Mouse (Mus musculus): ENCODE measurements around the gene Lhfp.
"Not testable (repeated sequence)": the region's sequence is repeated elsewhere in the genome, so short reads cannot be mapped to it uniquely, and the experiment has no call there.

Lhfp gene

GRCm38 (mm10) chr3:53212599-53212998, 171.3 kb downstream of the Lhfp start:
- no peak for DNase-seq (ENCODE audit: low spot score in 2 of 2)

DNA sequence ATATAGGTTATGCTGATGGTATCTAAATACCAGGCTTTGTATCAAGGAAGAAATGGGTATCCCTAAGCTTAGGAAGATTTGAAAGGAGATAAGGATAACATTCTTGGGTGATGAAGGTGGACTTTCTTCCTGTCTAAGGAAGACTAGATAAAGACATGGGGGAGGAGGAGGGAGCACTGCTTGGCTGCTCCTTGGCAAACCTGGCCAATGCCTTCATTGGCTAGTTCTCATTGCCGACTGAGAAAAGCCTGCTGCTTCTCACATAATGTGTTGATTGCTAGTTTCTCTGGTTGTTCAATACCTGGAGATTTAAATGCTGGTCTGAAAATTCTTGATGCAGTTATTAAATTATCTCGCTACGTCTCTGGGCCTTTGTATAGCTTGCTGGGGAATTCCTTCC, 172.0 kb downstream of the Lhfp start:
- DNase-seq (ENCODE audit: low spot score in 2 of 2) = no peak

- DNase-seq (ENCODE audit: low spot score in 2 of 2) = no peak
These were observed 172.5 kb downstream of the Lhfp start for GRCm38 (mm10) chr3:53213746-53214271.

- DNase-seq (ENCODE audit: low spot score in 2 of 2) = no peak
These were observed 173.1 kb downstream of the Lhfp start for GRCm38 (mm10) chr3:53214386-53214785.

- DNase-seq (ENCODE audit: low spot score in 2 of 2) = no peak
These were observed 176.4 kb downstream of the Lhfp start for GRCm38 (mm10) chr3:53217697-53218096.

- DNase-seq (ENCODE audit: low spot score in 2 of 2) = no peak
These were observed 180.4 kb downstream of the Lhfp start for GRCm38 (mm10) chr3:53221531-53222272.

- DNase-seq (ENCODE audit: low spot score in 2 of 2) = no peak
These were observed 182.8 kb downstream of the Lhfp start for GRCm38 (mm10) chr3:53224141-53224540.

GRCm38 (mm10) chr3:53225774-53226173, 184.4 kb downstream of the Lhfp start:
- no peak for DNase-seq (ENCODE audit: low spot score in 2 of 2)

GRCm38 (mm10) chr3:53226223-53226622, 184.9 kb downstream of the Lhfp start:
- DNase-seq (ENCODE audit: low spot score in 2 of 2) = no peak

- DNase-seq (ENCODE audit: low spot score in 2 of 2) = no peak
These were observed 186.5 kb downstream of the Lhfp start for GRCm38 (mm10) chr3:53227866-53228265.

DNA sequence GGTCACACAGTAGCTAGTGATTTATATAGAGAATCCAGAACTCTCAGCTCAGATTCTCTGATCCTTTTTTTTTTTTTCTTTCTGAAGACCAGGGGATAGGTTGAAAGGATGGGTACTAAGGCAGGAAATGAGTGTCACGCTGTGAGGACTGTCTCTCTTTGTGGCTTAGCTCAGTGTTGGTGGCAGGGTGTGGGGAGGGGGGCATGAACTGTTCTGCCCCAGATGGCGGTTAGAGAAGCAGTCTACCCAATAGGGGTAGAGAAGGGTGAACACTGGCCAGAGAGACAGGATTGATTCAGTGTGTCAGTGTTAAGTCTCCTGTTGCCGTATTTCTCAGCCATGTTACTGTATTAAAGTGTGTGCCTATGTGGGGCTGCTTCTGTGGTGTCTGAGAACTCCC, 189.2 kb downstream of the Lhfp start:
- DNase-seq (ENCODE audit: low spot score in 2 of 2) = no peak

DNA sequence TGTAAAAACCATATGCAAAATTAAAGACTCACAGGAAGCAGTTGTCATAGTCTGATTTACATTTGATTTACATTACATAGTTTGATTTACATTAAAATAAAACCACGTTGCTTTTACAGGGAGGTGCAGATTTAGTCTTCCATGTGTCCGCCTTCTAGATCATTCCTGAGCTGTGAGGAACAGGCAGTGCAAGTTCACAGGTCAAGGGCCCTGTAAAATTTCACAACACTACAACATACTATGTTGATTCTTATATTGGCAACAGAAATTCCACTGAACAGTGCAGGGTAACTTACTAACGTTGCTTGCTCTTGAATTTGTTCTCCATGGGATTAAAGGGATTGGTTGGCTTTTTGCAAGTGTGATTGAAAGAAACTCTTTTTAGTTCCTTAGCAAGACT, 189.8 kb downstream of the Lhfp start:
- no peak for DNase-seq (ENCODE audit: low spot score in 2 of 2)

DNA sequence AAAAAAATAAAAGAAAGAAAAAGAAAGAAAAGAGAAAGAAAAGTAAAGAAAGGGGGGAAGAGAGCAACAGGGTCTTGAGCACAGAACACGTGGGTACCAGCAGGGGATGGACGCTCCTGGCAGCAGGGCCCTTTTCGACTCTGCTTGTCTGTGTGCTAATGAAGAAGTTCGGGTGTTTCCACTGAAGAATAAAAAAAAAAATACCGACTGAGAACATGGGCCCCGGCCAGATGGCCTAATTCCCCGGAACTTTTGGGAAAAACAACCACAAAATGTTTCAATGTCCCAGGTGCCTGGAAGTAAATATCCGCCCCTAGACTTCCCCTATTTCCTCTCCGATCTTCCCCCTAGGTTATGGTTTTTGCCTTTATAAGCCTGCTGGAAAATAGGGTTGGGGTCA, 191.1 kb downstream of the Lhfp start:
- not testable (repeated sequence) for DNase-seq (ENCODE audit: low spot score in 2 of 2)

- DNase-seq (ENCODE audit: low spot score in 2 of 2) = no peak
These were observed 193.4 kb downstream of the Lhfp start for GRCm38 (mm10) chr3:53234689-53235088.

DNA sequence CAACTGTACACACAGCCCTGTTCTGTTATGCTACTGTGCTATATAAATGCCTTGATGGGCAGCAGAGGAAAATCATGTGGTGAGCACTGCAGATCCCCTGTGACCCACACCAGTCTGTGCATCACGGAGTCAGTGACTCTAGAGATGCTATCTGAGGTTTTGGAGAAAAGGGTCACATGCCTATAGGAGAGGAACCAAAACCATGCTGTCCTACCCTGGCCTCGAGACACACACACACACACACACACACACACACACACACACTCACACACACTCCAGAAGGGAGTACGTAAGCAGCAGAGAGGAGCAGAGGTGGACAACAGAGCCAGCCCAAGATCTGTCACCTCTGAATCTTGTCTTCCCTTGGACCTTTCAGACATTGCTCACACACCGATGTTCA, 195.1 kb downstream of the Lhfp start:
- DNase-seq (ENCODE audit: low spot score in 2 of 2) = no peak

DNA sequence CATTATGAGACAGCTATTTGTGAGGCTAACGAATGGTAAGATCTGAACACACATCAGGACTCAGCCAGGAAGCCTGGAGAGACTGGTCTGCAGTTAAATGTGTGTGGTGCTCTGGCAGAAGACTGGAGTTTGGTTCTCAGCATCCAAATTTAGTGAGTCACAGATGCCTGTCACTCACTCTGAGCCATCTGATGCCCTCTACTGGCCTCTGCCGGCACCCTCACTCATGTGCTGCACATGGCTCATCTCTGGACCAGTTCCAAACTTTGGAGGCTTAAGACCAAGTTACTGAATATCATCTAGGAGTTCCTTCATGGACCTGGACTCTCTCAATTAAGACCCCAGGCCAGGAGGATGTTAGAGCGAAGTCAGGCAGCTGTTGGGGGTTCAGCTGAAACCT, 198.8 kb downstream of the Lhfp start:
- no peak for DNase-seq (ENCODE audit: low spot score in 2 of 2)

DNA sequence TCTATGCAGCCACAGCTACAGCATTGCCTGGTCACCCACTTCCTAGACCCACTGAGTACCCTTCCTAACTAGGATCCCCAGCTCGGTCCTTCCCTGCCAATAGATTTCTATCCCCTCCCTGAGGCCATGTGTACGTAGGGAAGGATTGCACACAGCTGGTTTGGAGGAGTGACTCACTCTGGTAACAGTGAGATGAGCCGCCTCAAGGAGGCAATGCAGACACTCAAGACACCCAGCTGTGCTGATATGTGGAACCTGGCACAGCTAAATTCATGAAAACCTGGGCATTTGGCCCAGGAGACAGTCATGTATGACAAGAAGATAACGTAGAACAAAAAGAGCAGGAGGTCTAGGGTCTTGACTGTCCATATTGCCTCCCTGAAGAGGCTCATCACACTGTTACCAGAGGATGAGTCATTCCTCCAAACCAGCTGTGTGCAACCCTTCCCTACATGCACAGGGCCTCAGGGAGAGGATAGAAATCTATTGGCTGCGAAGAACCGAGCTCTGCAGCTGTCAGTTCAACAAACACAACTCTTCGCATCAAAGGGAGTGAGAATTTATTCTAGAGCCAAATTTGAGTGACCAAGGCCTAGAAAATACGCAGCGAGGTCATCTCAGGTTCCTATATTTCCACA, 204.4 kb downstream of the Lhfp start:
- DNase-seq (ENCODE audit: low spot score in 2 of 2) = no peak

DNA sequence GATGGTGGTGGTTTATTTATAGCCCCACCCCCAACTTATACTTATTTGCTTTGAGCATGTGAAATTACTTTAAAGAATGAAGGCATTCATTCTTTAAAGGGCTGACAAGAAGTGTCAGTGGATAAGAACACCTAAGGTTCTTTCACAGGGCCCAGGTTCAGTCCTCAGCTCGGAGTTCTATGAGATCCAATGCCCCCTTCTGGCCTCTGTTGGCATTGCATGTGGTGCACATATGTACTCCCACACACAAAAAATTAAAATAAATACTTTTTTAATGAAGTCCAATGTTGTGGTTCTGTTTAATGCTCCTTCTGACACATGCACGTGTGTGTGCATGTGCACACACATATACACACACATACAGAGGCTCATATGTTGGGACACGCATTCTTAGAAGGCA, 205.8 kb downstream of the Lhfp start:
- peak in 1 of 2 experiments; percentile 24 for DNase-seq (ENCODE audit: low spot score in 2 of 2)

DNA sequence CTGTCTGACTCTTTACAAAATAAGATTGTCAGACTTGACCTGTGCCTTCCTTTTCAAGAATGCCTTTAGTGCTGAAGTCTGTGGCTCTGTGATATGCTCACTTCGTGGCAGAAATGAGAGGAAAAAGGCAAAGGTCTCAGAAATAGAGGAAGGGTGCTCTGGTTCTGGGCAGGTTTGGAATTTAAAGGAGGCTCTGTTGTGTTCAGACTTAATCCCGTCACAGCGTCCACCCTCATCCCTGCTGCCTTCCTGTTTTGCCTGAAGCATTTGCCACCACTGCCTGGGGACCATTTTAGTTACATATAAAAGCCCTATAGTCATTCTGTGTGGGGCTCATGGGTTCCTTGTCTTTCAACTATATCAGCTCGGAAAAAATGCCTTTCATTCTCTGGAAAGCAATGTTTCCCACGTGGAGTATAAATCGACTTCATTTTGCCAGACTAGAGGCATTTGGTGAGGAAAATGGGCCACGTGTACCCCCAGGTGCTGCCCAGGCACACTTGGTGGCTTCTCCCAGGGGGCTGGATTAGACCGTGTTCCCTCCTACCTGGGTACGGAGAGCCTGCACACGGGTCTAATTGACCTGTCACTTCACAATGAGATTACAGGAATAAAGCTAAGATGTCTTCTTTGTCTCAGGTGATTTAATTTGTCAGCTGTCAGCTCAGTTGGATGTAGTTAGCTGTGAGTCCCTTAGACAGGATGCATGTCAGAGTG, 207.0 kb downstream of the Lhfp start:
- DNase-seq (ENCODE audit: low spot score in 2 of 2) = no peak

GRCm38 (mm10) chr3:53252556-53252955, 211.2 kb downstream of the Lhfp start:
- no peak for DNase-seq (ENCODE audit: low spot score in 2 of 2)

DNA sequence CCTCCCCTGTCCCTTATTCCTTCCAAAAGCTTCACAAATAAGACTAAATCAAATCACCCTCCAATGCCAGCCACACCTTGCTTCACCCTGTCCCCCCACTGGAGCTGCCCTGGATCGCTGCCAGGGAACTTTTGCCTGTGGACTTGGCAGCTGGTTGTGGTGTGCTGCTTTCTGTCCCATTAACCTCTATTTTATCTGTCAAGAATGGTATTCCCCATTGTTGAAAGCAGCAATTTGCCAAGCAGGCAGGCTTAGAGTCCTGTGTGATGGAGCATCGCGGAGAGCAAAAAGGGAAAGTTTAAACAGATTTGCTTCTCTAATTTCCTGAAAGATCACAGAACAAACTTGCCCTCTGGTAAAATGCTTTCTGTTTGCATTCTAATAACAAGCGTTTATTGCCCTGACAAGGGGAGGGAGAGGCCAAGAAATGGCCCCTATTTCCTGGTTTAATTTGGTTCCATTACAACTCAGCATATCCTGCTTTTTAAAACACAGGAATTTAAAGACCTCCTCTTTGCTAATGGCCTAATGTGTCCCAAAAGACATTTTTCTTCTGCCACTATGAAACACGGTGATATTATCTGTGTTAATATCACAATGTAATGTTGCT, 212.0 kb downstream of the Lhfp start:
- DNase-seq (ENCODE audit: low spot score in 2 of 2) = no peak

DNA sequence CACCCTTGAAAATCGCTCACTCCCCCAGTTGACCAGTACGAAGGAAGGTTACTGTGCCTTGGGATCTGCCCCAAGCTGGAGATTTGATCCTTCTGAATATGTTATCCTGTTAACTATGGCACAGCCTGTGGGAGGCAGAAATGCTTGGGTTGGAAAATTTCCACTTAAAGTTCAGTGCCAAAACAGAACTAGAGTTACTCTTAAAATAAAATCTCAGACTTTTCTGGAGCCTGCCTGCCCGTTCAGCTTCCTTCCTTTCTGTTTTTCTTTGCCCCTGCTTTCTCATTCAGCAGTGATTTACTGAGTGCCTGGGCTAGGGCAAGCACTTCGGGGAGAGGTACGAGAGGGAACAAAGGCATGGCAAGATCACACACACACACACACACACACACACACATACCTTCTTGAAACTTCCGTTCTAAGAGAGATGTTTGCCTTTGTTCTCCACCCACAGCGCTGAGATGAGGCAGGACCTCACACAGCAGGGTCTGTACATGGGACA, 217.4 kb downstream of the Lhfp start:
- peak in 1 of 2 experiments; percentile 22 for DNase-seq (ENCODE audit: low spot score in 2 of 2)
